Mouse (Mus musculus) ovary, adult 10 weeks (tissue): ENCODE results near the gene Olfr166. TPM values are rescaled to one million over a fixed set of nuclear protein-coding genes. Genes with fewer than 3 reads are reported as not detected.

Source experiments
- polyA plus RNA-seq: library from polyadenylated mRNA; stranded (reverse); fragments of 350-450 nt; fragmentation: Illumina TruSeq; extraction: RNeasy Lipid Tissue Mini Kit (QIAGEN cat#74804); gene quantifications from one replicate; pipeline ENCODE4 v1.2.3, GENCODE M21; 2014

Gene Olfr166
- not detected for polyA plus RNA-seq

DNA sequence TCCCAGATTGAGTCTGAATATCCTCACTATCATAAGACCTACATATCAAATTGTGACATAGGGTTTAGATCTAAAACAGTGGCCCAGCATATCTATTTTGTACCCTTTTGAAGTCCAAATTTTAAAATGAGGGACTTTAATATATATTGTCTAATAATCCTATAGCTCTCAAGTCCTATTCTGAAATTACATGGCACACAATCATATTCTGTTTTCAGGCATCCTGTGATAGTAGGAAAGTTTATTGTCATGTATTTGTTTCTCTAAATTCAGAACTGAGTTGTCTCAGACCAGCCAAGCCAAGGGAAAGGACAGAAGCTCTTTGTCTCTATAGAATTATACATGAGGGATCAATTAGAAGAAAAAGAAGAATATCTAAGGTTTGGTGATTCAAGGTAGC lies at the start of gene Olfr166:
Gene Olfr166 (plus strand): TSS at position 301 of the 400 bp plus-strand sequence.

DNA sequence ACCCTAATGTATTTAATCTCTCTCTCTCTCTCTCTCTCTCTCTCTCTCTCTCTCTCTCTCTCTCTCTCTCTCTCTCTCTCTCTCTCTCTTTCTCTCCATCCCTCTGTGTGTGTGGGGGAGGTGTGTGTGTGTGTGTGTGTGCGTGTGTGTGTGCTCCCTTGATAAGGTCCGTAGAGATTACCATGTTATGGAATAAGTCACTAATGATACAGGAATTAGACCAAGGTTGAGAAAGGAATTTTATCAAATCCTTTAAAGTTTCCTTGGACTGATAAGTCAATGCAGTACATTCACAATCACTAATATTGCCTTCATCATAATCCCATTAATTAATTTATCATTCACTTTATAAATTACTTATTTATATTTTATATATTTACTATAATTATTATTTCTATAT lies 38.7 kb downstream of the Olfr166 start, which contains the start of gene Olfr167:
Gene Olfr167 (minus strand): TSS at position 101 of the 400 bp plus-strand sequence.

DNA sequence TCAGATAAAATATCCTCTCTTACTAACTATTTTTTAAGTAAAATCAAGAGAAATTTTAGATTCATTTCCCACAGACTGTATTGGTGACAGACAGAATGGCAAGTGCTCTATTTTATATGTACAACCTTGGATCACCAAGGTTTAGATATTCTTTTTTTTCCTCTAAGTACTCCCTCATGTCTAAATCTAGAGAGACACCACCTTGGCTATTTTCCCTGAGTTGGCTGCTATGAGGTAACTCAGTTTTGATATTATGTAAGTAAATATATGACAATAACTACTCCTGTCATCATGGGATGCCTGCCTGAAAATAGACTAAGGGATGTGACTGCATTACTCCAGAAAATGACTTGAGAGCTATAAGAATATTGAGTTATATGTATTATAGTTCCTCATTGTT lies 52.0 kb downstream of the Olfr166 start, which contains the start of gene Olfr168:
Gene Olfr168 (minus strand): TSS at position 101 of the 400 bp plus-strand sequence.

Other genes starting within 250 kb of the Olfr166 start
- not detected for gene Olfr164, start 169.6 kb upstream of the Olfr166 start, polyA plus RNA-seq
- not detected for gene Olfr165, start 60.6 kb upstream of the Olfr166 start, polyA plus RNA-seq
- gene Olfr167, start 38.6 kb downstream of the Olfr166 start, polyA plus RNA-seq: not detected
- gene Olfr168, start 51.9 kb downstream of the Olfr166 start, polyA plus RNA-seq: not detected
- not detected for gene Olfr169, start 88.1 kb downstream of the Olfr166 start, polyA plus RNA-seq
- not detected for gene Olfr170, start 128.2 kb downstream of the Olfr166 start, polyA plus RNA-seq
- gene Olfr171, start 146.2 kb downstream of the Olfr166 start, polyA plus RNA-seq: not detected
- gene Lamp3, start 222.7 kb downstream of the Olfr166 start, polyA plus RNA-seq: not detected